Mouse (Mus musculus) forebrain, embryonic 14.5 days (tissue): ENCODE measurements around the gene Srrm4. TPM values are rescaled to one million over a fixed set of nuclear protein-coding genes. Genes with fewer than 3 reads are reported as not detected.

Experiments used
- ATAC-seq: fragments of 200-750 bp; cut with Nextera tagmentation; 2 replicates; pipeline ENCODE4 v1.8.0; 2017; ENCODE audit warnings: mild to moderate bottlenecking, moderate library complexity
- DNase-seq: peaks from one replicate; pipeline ENCODE4 v3.0.0-alpha.2; 2015; ENCODE audit warnings: low spot score
- H3K27ac ChIP-seq: fragments of 300-500 bp; sonication (generic); 2 replicates; pipeline ENCODE4 v1.5.1; 2014; ENCODE audit warnings: low read depth, mild to moderate bottlenecking, control low read depth, low read length, moderate library complexity
- H3K27me3 ChIP-seq: fragments of 300-500 bp; sonication (generic); replicated peaks from 2 replicates; pipeline ENCODE4 v1.6.1; 2014; ENCODE audit warnings: low read length, control low read depth, mixed read lengths; ENCODE audit not compliant: control insufficient read depth, insufficient read depth
- H3K36me3 ChIP-seq: fragments of 300-500 bp; sonication (generic); 2 replicates; pipeline ENCODE4 v1.6.1; 2014; ENCODE audit warnings: low read length, control low read depth; ENCODE audit not compliant: control insufficient read depth, insufficient read depth
- H3K4me1 ChIP-seq: fragments of 300-500 bp; sonication (generic); 2 replicates; pipeline ENCODE4 v1.6.1; 2014; ENCODE audit warnings: antibody characterized with exemption, low read length, control low read depth; ENCODE audit not compliant: control insufficient read depth, insufficient read depth
- H3K4me2 ChIP-seq: fragments of 300-500 bp; sonication (generic); 2 replicates; pipeline ENCODE4 v1.6.1; 2014; ENCODE audit warnings: mild to moderate bottlenecking, control low read depth, low read length
- H3K4me3 ChIP-seq: fragments of 300-500 bp; sonication (generic); 2 replicates; pipeline ENCODE4 v1.5.1; 2014; ENCODE audit warnings: low read depth, low read length, control low read depth
- H3K9ac ChIP-seq: fragments of 300-500 bp; sonication (generic); 2 replicates; pipeline ENCODE4 v1.6.1; 2014; ENCODE audit warnings: mild to moderate bottlenecking, low read length, control low read depth, moderate library complexity
- H3K9me3 ChIP-seq: fragments of 300-500 bp; sonication (generic); replicated peaks from 2 replicates; pipeline ENCODE4 v1.6.1; 2016; ENCODE audit warnings: low read length, control low read depth, mixed read lengths; ENCODE audit not compliant: control insufficient read depth
- WGBS: fragments of 180-500 bp; shearing (Covaris S2); extraction: QIAGEN DNeasy Blood & Tissue Kit; methylation state at CpG from one replicate; pipeline ENCODE4 v1.1.7; 2014; 5-methylcytosine and 5-hydroxymethylcytosine counted together
- polyA plus RNA-seq: library from polyadenylated mRNA; unstranded; fragments of >200 nt; fragmentation: Nextera tagmentation; extraction: Ambion mirVana; gene quantifications from 2 replicates; pipeline ENCODE4 v1.2.1, GENCODE M21; 2014

Srrm4 gene
- polyA plus RNA-seq, 1 experiment from 2014 or later: 20.0 TPM

- Histone ChIP-seq H3K4me1 (peaks cover 14% of the 10 kb centered on the region; the same call in 1 of the 2 replicates), H3K4me3 (no peak overlapping the region), H3K9me3 (no peaks in the 10 kb centered on the region), H3K27ac (no peak overlapping the region), H3K4me2 (no peak overlapping the region), H3K9ac (no peak overlapping the region), H3K27me3 (no peaks in the 10 kb centered on the region), H3K36me3 (0 out of 2 replicates have a peak, but pooled peaks cover 7% of the 10 kb centered on the region)
- WGBS: 67% methylated on average over 9 of the region's 9 CpGs
- ATAC-seq (no peak), DNase-seq (no peak)
Measured at GRCm38 (mm10) chr5:116565573-116565972, 26.0 kb downstream of the Srrm4 start.

DNA sequence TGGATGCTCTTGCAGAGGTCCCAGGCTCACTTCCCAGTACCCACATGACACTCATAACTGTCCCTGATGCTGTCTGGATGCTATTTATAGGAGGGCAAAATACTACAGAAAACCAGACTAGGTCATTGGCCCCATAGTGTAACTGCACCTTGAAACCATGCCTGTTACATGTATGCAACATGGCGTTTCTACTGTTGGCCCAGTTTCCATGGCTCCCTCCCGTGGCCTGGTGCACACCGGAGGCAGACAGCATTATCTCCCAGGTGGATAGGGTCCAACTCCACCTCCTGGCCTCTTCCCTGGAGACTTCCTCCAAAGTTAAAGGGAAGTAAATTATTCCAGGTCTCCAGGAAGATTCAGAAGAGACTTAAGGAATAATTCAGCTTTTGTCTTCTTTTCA, 27.2 kb downstream of the Srrm4 start:
- no peaks in the 10 kb centered on the region for H3K9me3 ChIP-seq
- no peak for ATAC-seq
- WGBS: 74% methylated on average over 3 of the region's 3 CpGs

GRCm38 (mm10) chr5:116563713-116564112, 27.9 kb downstream of the Srrm4 start:
- Histone ChIP-seq H3K4me3 (no peak overlapping the region), H3K9me3 (no peaks in the 10 kb centered on the region), H3K9ac (no peak overlapping the region), H3K27me3 (no peaks in the 10 kb centered on the region), H3K4me2 (no peak overlapping the region), H3K27ac (no peak overlapping the region), H3K4me1 (peaks cover 8% of the 10 kb centered on the region; the same call in 1 of the 2 replicates), H3K36me3 (0 out of 2 replicates have a peak, but pooled peaks cover 7% of the 10 kb centered on the region)
- 78% methylated on average over 6 of the region's 6 CpGs for WGBS
- DNase-seq (no peak), ATAC-seq (no peak)

More for the DNA sequence above, 27.2 kb downstream of the Srrm4 start:
- no peaks in the 10 kb centered on the region for H3K27me3 ChIP-seq
- H3K36me3 ChIP-seq: 0 out of 2 replicates have a peak, but pooled peaks cover 7% of the 10 kb centered on the region
- peaks cover 8% of the 10 kb centered on the region; the same call in 1 of the 2 replicates for H3K4me1 ChIP-seq
- DNase-seq: no peak
- H3K27ac ChIP-seq: no peak overlapping the region
- no peak overlapping the region for H3K9ac ChIP-seq
- no peak overlapping the region for H3K4me2 ChIP-seq
- no peak overlapping the region for H3K4me3 ChIP-seq

- Histone ChIP-seq H3K36me3 (no peaks in the 10 kb centered on the region), H3K9me3 (no peaks in the 10 kb centered on the region), H3K4me1 (peaks cover 2% of the 10 kb centered on the region), H3K27ac (no peak overlapping the region), H3K9ac (no peak overlapping the region), H3K4me2 (no peak overlapping the region), H3K27me3 (no peaks in the 10 kb centered on the region), H3K4me3 (no peak overlapping the region)
- ATAC-seq (no peak), DNase-seq (no peak)
- 81% methylated on average over 7 of the region's 7 CpGs for WGBS
Measured at GRCm38 (mm10) chr5:116559091-116559490, 32.5 kb downstream of the Srrm4 start.

DNA sequence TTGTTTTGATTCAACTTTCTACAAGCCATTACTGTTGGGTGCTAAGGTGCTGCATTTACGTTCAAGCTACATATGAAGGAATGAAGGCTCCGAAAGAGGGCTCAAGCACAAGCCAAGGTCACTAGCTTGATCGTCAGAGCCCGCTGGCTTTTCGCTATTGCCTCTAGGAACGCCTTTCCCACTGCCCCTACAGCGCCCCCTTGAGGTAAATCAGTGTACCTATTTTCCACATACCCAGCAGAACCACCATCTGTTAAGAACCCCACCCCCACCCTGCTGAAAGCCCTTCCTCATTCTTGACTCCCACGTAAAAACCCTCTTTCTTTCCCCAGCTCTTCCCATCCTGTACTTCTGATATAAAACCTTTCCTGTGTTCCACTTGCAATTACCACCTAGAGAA, 35.0 kb downstream of the Srrm4 start:
- Histone ChIP-seq H3K9me3 (no peaks in the 10 kb centered on the region), H3K27me3 (no peaks in the 10 kb centered on the region), H3K4me1 (peaks cover 13% of the 10 kb centered on the region), H3K9ac (no peak overlapping the region), H3K4me3 (no peak overlapping the region), H3K27ac (no peak overlapping the region), H3K36me3 (no peaks in the 10 kb centered on the region), H3K4me2 (no peak overlapping the region)
- ATAC-seq (no peak), DNase-seq (no peak)
- WGBS: 38% methylated on average over 8 of the region's 8 CpGs

DNA sequence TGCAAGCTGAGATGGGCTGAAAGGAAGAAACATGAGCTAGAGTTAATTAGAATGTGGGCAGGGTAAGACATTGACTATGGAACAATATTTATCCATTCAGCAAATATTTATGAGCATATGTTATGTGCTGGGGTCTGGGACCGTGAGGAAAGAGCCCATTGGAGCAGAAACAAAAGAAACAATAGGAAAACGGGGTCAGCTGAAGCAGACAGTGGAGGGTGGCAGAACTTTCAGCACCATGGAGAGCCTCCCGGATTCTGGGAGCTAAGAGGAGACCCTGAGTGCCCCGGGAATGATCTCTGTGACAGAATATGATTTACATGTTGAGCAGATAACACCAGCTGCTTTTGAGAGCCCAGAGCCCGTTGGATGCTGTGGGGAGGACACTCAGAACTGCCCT, 37.7 kb downstream of the Srrm4 start:
- 0 out of 2 replicates have a peak, but pooled peaks cover 3% of the 10 kb centered on the region for H3K9me3 ChIP-seq
- no peak overlapping the region for H3K4me3 ChIP-seq
- H3K36me3 ChIP-seq: peaks cover 13% of the 10 kb centered on the region
- ATAC-seq (no peak), DNase-seq (no peak)
- peak overlapping the region; percentile 21; the same call in 1 of the 2 replicates for H3K27ac ChIP-seq
- H3K9ac ChIP-seq: no peak overlapping the region
- peaks cover 13% of the 10 kb centered on the region for H3K4me1 ChIP-seq
- 10% methylated on average over 5 of the region's 5 CpGs for WGBS
- H3K4me2 ChIP-seq: no peak overlapping the region
- no peaks in the 10 kb centered on the region for H3K27me3 ChIP-seq

GRCm38 (mm10) chr5:116553106-116553505, 38.5 kb downstream of the Srrm4 start:
- 0 out of 2 replicates have a peak, but pooled peaks cover 3% of the 10 kb centered on the region for H3K9me3 ChIP-seq
- no peak for ATAC-seq
- H3K4me2 ChIP-seq: no peak overlapping the region
- DNase-seq: no peak
- H3K27ac ChIP-seq: peak overlapping the region; percentile 39; the same call in 1 of the 2 replicates
- H3K36me3 ChIP-seq: peaks cover 14% of the 10 kb centered on the region
- 8% methylated on average over 2 of the region's 2 CpGs for WGBS
- H3K27me3 ChIP-seq: no peaks in the 10 kb centered on the region
- peaks cover 13% of the 10 kb centered on the region for H3K4me1 ChIP-seq
- no peak overlapping the region for H3K4me3 ChIP-seq
- no peak overlapping the region for H3K9ac ChIP-seq

GRCm38 (mm10) chr5:116552584-116552983, 39.0 kb downstream of the Srrm4 start:
- no peak overlapping the region for H3K4me3 ChIP-seq
- H3K36me3 ChIP-seq: peaks cover 20% of the 10 kb centered on the region
- no peaks in the 10 kb centered on the region for H3K27me3 ChIP-seq
- H3K9ac ChIP-seq: no peak overlapping the region
- peaks cover 13% of the 10 kb centered on the region for H3K4me1 ChIP-seq
- H3K27ac ChIP-seq: no peak overlapping the region
- no peak overlapping the region for H3K4me2 ChIP-seq
- DNase-seq (no peak), ATAC-seq (no peak)
- 0 out of 2 replicates have a peak, but pooled peaks cover 3% of the 10 kb centered on the region for H3K9me3 ChIP-seq

DNA sequence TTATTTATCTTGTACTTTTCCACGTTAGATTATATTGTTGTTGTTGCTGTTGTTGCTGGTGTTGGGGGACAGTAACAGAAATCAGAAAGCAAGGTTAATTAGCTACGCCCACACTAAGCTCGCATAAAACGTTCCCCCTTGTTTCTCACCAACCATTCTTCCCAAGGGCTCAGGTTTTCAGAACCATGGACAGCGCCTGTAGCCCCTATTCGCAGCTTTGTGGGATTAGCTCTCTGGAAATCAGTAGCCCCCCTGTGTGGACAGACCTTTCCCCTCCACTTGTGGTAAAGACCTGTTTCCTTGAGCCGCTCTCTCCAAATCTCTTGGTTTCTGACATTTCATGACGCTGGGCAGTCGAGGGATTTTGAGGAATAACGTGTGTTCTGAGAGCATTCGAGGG, 45.9 kb downstream of the Srrm4 start:
- H3K27me3 ChIP-seq: no peaks in the 10 kb centered on the region
- H3K4me1 ChIP-seq: no peaks in the 10 kb centered on the region
- no peak overlapping the region for H3K27ac ChIP-seq
- H3K36me3 ChIP-seq: peaks cover 32% of the 10 kb centered on the region
- peaks cover 6% of the 10 kb centered on the region; the same call in 1 of the 2 replicates for H3K9me3 ChIP-seq
- no peak overlapping the region for H3K9ac ChIP-seq
- DNase-seq (no peak), ATAC-seq (no peak)
- H3K4me3 ChIP-seq: no peak overlapping the region
- H3K4me2 ChIP-seq: no peak overlapping the region
- 40% methylated on average over 11 of the region's 11 CpGs for whole genome bisulfite sequencing
